23 mouse cellular contexts compared by ENCODE assay signal in genomic region chr13:109820141-109820540, GRCm38 (mm10).
A peak's percentile ranks its signal among the peaks of the same experiment; 100 is the strongest.
DNase-seq lines count a peak whose midpoint lies in the region; ATAC-seq and TF ChIP-seq lines count a peak whose summit lies in the region.
"Had no signal": no experiment of that assay in that cellular context is flagged by ENCODE, and none has a peak within 500 bp of the region (broad histone marks: within the 10 kb centered on the region; RNA-seq: fewer than 3 reads in every experiment).

No protein-coding gene starts in this region.

- peaks cover 46% of the 10 kb centered on the region for H3K4me1 ChIP-seq in hindbrain, embryonic 13.5 days (replicated peaks)
- peaks cover 12% of the 10 kb centered on the region for H3K4me1 ChIP-seq in hindbrain, postnatal 0 days (ENCODE audit: insufficient read depth, low read length)
- H3K4me1 ChIP-seq in thymus, adult 2 months (replicated peaks; ENCODE audit: control insufficient read depth, insufficient read depth, low read length) = peaks cover 27% of the 10 kb centered on the region
- H3K4me1 ChIP-seq in embryonic facial prominence, embryonic 12.5 days = peaks cover 47% of the 10 kb centered on the region
- no peaks in the 10 kb centered on the region; the same call in 1 of the 2 replicates for H3K4me1 ChIP-seq in cerebellum, adult 2 months (ENCODE audit: control insufficient read depth, insufficient read depth, low read length)

- TF ChIP-seq CTCF in hindbrain, postnatal 0 days (IDR thresholded peaks at IDR 0.05; ENCODE audit: low read depth) = no peak
- no peak for TF ChIP-seq CTCF in thymus, adult 2 months (IDR thresholded peaks at IDR 0.05; ENCODE audit: borderline replicate concordance, control insufficient read depth, extremely low read depth, insufficient read depth, low read length, poor library complexity)
- TF ChIP-seq CTCF in cerebellum, adult 2 months (IDR thresholded peaks at IDR 0.05; ENCODE audit: borderline replicate concordance, insufficient read depth, low read depth, low read length) = no peak

- no peak for ATAC-seq in hindbrain, embryonic 13.5 days (ENCODE audit: low FRiP score)
- ATAC-seq in hindbrain, postnatal 0 days = no peak
- ATAC-seq in embryonic facial prominence, embryonic 12.5 days (ENCODE audit: insufficient number of reproducible peaks, insufficient read depth, low FRiP score, low TSS enrichment) = no peak
- ATAC-seq: forebrain, embryonic 14.5 days; intestine, embryonic 16.5 days; lung, postnatal 0 days had no signal

- 76% methylated on average over 3 of the region's 3 CpGs for WGBS in hindbrain, embryonic 13.5 days
- whole genome bisulfite sequencing in hindbrain, postnatal 0 days = 73% methylated on average over 3 of the region's 3 CpGs
- 34% methylated on average over 3 of the region's 3 CpGs for WGBS in thymus, adult 2 months
- 63% methylated on average over 3 of the region's 3 CpGs for WGBS in embryonic facial prominence, embryonic 12.5 days
- 82% methylated on average over 3 of the region's 3 CpGs for WGBS in cerebellum, adult 2 months

- H3K27ac ChIP-seq in hindbrain, embryonic 13.5 days = peak overlapping the region; percentile 26
- H3K27ac ChIP-seq in hindbrain, postnatal 0 days = no peak overlapping the region
- peak overlapping the region; percentile 78 for H3K27ac ChIP-seq in thymus, adult 2 months (ENCODE audit: control insufficient read depth, insufficient read depth, low read length)
- peak overlapping the region; percentile 23; the same call in 1 of the 2 replicates for H3K27ac ChIP-seq in embryonic facial prominence, embryonic 12.5 days
- H3K27ac ChIP-seq in cerebellum, adult 2 months (ENCODE audit: insufficient read depth, low read length) = no peak overlapping the region
- H3K27ac ChIP-seq: heart, adult 2 months; midbrain, embryonic 12.5 days; stomach, postnatal 0 days had no signal

- no peak overlapping the region for H3K9ac ChIP-seq in hindbrain, embryonic 13.5 days
- no peak overlapping the region for H3K9ac ChIP-seq in hindbrain, postnatal 0 days (replicated peaks; ENCODE audit: low read length)
- H3K9ac ChIP-seq in embryonic facial prominence, embryonic 12.5 days = no peak overlapping the region
- H3K9ac ChIP-seq: midbrain, embryonic 12.5 days had no signal

- H3K27me3 ChIP-seq in hindbrain, embryonic 13.5 days = no peaks in the 10 kb centered on the region
- H3K27me3 ChIP-seq in hindbrain, postnatal 0 days (ENCODE audit: insufficient read depth, low read length) = no peaks in the 10 kb centered on the region
- H3K27me3 ChIP-seq in thymus, adult 2 months (ENCODE audit: control insufficient read depth, insufficient read depth, low read length) = no peaks in the 10 kb centered on the region
- H3K27me3 ChIP-seq in embryonic facial prominence, embryonic 12.5 days = no peaks in the 10 kb centered on the region
- no peaks in the 10 kb centered on the region for H3K27me3 ChIP-seq in cerebellum, adult 2 months (ENCODE audit: control insufficient read depth, insufficient read depth, low read length)
- H3K27me3 ChIP-seq: midbrain, embryonic 12.5 days had no signal

- H3K4me3 ChIP-seq in hindbrain, embryonic 13.5 days = no peak overlapping the region
- H3K4me3 ChIP-seq in hindbrain, postnatal 0 days (ENCODE audit: low read length) = no peak overlapping the region
- H3K4me3 ChIP-seq in thymus, adult 2 months (ENCODE audit: control insufficient read depth, insufficient read depth, low read length) = no peak overlapping the region
- H3K4me3 ChIP-seq in embryonic facial prominence, embryonic 12.5 days = no peak overlapping the region
- H3K4me3 ChIP-seq in cerebellum, adult 2 months (replicated peaks; ENCODE audit: insufficient read depth, low read depth, low read length) = no peak overlapping the region
- H3K4me3 ChIP-seq: erythroblast, embryonic 14.5 days; heart, adult 2 months; midbrain, embryonic 12.5 days had no signal

- H3K36me3 ChIP-seq in hindbrain, embryonic 13.5 days = no peaks in the 10 kb centered on the region
- H3K36me3 ChIP-seq in hindbrain, postnatal 0 days (ENCODE audit: insufficient read depth, low read length) = no peaks in the 10 kb centered on the region
- no peaks in the 10 kb centered on the region for H3K36me3 ChIP-seq in thymus, adult 2 months (ENCODE audit: control insufficient read depth, insufficient read depth, low read length)
- H3K36me3 ChIP-seq in embryonic facial prominence, embryonic 12.5 days = no peaks in the 10 kb centered on the region
- H3K36me3 ChIP-seq: midbrain, embryonic 12.5 days had no signal

- H3K9me3 ChIP-seq in hindbrain, embryonic 13.5 days = no peaks in the 10 kb centered on the region
- H3K9me3 ChIP-seq in hindbrain, postnatal 0 days (ENCODE audit: low read length) = no peaks in the 10 kb centered on the region
- H3K9me3 ChIP-seq in embryonic facial prominence, embryonic 12.5 days = no peaks in the 10 kb centered on the region
- H3K9me3 ChIP-seq: midbrain, embryonic 12.5 days had no signal

- DNase-seq in hindbrain, postnatal 0 days (ENCODE audit: low spot score) = no peak
- DNase-seq in thymus, adult 2 months = no peak
- DNase-seq in thymus, postnatal 36 days = no peak
- DNase-seq in cerebellum, adult 2 months = no peak
- no peak for DNase-seq in cerebellum, postnatal 4 days (ENCODE audit: low spot score in 2 of 2)
- DNase-seq: adrenal gland, postnatal 14 days; B cell, adult 2 months; cerebellum, adult 11-12 months; cerebellum, postnatal 36 days; gastrocnemius, postnatal 25 days; heart, adult 2 months; kidney, postnatal 14 days; left cerebral cortex, postnatal 4 days; liver; retina, postnatal 1 day had no signal

- TF ChIP-seq POLR2A in thymus, adult 2 months (IDR thresholded peaks at IDR 0.05; ENCODE audit: control insufficient read depth, extremely low read depth, insufficient read depth, low read length, poor library complexity) = no peak
- TF ChIP-seq POLR2A in cerebellum, adult 2 months (IDR thresholded peaks at IDR 0.05; ENCODE audit: borderline replicate concordance, insufficient read depth, low read length) = no peak

- H3K4me2 ChIP-seq in hindbrain, embryonic 13.5 days = no peak overlapping the region
- H3K4me2 ChIP-seq in hindbrain, postnatal 0 days (ENCODE audit: low read depth, low read length) = no peak overlapping the region
- H3K4me2 ChIP-seq in embryonic facial prominence, embryonic 12.5 days (replicated peaks) = no peak overlapping the region
- H3K4me2 ChIP-seq: midbrain, embryonic 12.5 days had no signal

Comparison
In these comparisons a context has a peak if more than half of its experiments do, and no peak if none do; other contexts are left out.
1. H3K27ac ChIP-seq: peak in hindbrain, embryonic 13.5 days (single experiment), thymus, adult 2 months (single experiment) and embryonic facial prominence, embryonic 12.5 days (single experiment); none in hindbrain, postnatal 0 days (single experiment) and cerebellum, adult 2 months (single experiment).